Mouse (Mus musculus) ES-Bruce4 (cell line): ENCODE data around the gene Ugt1a8.
"Not testable (repeated sequence)": the region's sequence is repeated elsewhere in the genome, so short reads cannot be mapped to it uniquely, and the experiment has no call there.

ENCODE experiments used
- CTCF ChIP-seq: IDR thresholded peaks from one replicate; pipeline ENCODE4 v1.8.1; 2011; ENCODE audit warnings: low read depth, low read length
- EP300 ChIP-seq: IDR thresholded peaks from 2 replicates; pipeline ENCODE4 v1.6.1; 2011; ENCODE audit warnings: low read depth, low read length; ENCODE audit not compliant: insufficient read depth
- POLR2A ChIP-seq: IDR thresholded peaks from one replicate; pipeline ENCODE4 v1.8.1; 2011; ENCODE audit warnings: low read length; ENCODE audit not compliant: insufficient read depth

GRCm38 (mm10) chr1:88143966-88144675 lies 56.5 kb downstream of the Ugt1a8 start:
- peak; percentile 57 for TF ChIP-seq CTCF
- TF ChIP-seq EP300, POLR2A: not testable (repeated sequence)
